Mouse (Mus musculus): ENCODE results near the gene Shpk. TPM values are rescaled to one million over a fixed set of nuclear protein-coding genes. Genes with fewer than 3 reads are reported as not detected.

Shpk gene
- total RNA-seq, 2 experiments from 2014 or later, result 1.7 to 2.1 TPM

GRCm38 (mm10) chr11:73198603-73199229 lies 544 bp upstream of the Shpk start, which contains the start of gene Ctns:
Ctns (minus strand) TSS chr11:73199042.
- DNase-seq (ENCODE audit: low spot score in 2 of 2), result peak in 1 of 2 experiments; percentile 79

- DNase-seq (ENCODE audit: low spot score in 2 of 2), result no peak
Measured at GRCm38 (mm10) chr11:73199879-73200278, 619 bp downstream of the Shpk start.

- no peak for DNase-seq (ENCODE audit: low spot score in 2 of 2)
Measured at GRCm38 (mm10) chr11:73201021-73201420, 1.8 kb downstream of the Shpk start.

GRCm38 (mm10) chr11:73201597-73201996 lies 2.3 kb downstream of the Shpk start:
- peak in 1 of 2 experiments; percentile 29 for DNase-seq (ENCODE audit: low spot score in 2 of 2)

- DNase-seq (ENCODE audit: low spot score in 2 of 2), result no peak
Measured at GRCm38 (mm10) chr11:73203895-73204294, 4.6 kb downstream of the Shpk start.

GRCm38 (mm10) chr11:73205194-73205593 lies 5.9 kb downstream of the Shpk start:
- DNase-seq (ENCODE audit: low spot score in 2 of 2), result no peak

- no peak for DNase-seq (ENCODE audit: low spot score in 2 of 2)
Measured at GRCm38 (mm10) chr11:73207621-73208020, 8.4 kb downstream of the Shpk start.

- DNase-seq (ENCODE audit: low spot score in 2 of 2), result no peak
Measured at GRCm38 (mm10) chr11:73213956-73214355, 14.7 kb downstream of the Shpk start.

GRCm38 (mm10) chr11:73219671-73220070 lies 20.4 kb downstream of the Shpk start:
- no peak for DNase-seq (ENCODE audit: low spot score in 2 of 2)

GRCm38 (mm10) chr11:73220651-73221050 lies 21.4 kb downstream of the Shpk start:
- no peak for DNase-seq (ENCODE audit: low spot score in 2 of 2)

- no peak for DNase-seq (ENCODE audit: low spot score in 2 of 2)
Measured at GRCm38 (mm10) chr11:73222846-73223245, 23.6 kb downstream of the Shpk start.

- DNase-seq (ENCODE audit: low spot score in 2 of 2), result no peak
Measured at GRCm38 (mm10) chr11:73223966-73224365, 24.7 kb downstream of the Shpk start.

- DNase-seq (ENCODE audit: low spot score in 2 of 2), result no peak
Measured at GRCm38 (mm10) chr11:73225856-73226255, 26.6 kb downstream of the Shpk start.

- no peak for DNase-seq (ENCODE audit: low spot score in 2 of 2)
Measured at GRCm38 (mm10) chr11:73228881-73229280, 29.6 kb downstream of the Shpk start.

- DNase-seq (ENCODE audit: low spot score in 2 of 2), result no peak
Measured at GRCm38 (mm10) chr11:73230081-73230480, 30.8 kb downstream of the Shpk start.

- no peak for DNase-seq (ENCODE audit: low spot score in 2 of 2)
Measured at GRCm38 (mm10) chr11:73232513-73232912, 33.3 kb downstream of the Shpk start.

- DNase-seq (ENCODE audit: low spot score in 2 of 2), result no peak
Measured at GRCm38 (mm10) chr11:73233992-73234391, 34.7 kb downstream of the Shpk start, which contains the start of gene Trpv1. Trpv1 (plus strand) TSS chr11:73234292.

- peak; percentile 48 to 87 for DNase-seq (ENCODE audit: low spot score in 2 of 2)
Measured at GRCm38 (mm10) chr11:73235990-73236701, 36.9 kb downstream of the Shpk start.

- peak in 1 of 2 experiments; percentile 28 for DNase-seq (ENCODE audit: low spot score in 2 of 2)
Measured at GRCm38 (mm10) chr11:73236731-73237130, 37.5 kb downstream of the Shpk start.

GRCm38 (mm10) chr11:73242199-73242598 lies 42.9 kb downstream of the Shpk start:
- DNase-seq (ENCODE audit: low spot score in 2 of 2), result no peak

- no peak for DNase-seq (ENCODE audit: low spot score in 2 of 2)
Measured at GRCm38 (mm10) chr11:73242777-73243176, 43.5 kb downstream of the Shpk start.

GRCm38 (mm10) chr11:73257362-73257945 lies 58.2 kb downstream of the Shpk start:
- no peak for DNase-seq (ENCODE audit: low spot score in 2 of 2)
